Mouse (Mus musculus): ENCODE results near the gene Gm28557. TPM values are rescaled to one million over a fixed set of nuclear protein-coding genes. Genes with fewer than 3 reads are reported as not detected.
"Not testable (repeated sequence)": the region's sequence is repeated elsewhere in the genome, so short reads cannot be mapped to it uniquely, and the experiment has no call there.

Gm28557 gene
- 3.2 and 4.9 TPM in 2 replicates for polyA plus RNA-seq (2014; fragmentation: Nextera tagmentation; extraction: Ambion mirVana)

DNA sequence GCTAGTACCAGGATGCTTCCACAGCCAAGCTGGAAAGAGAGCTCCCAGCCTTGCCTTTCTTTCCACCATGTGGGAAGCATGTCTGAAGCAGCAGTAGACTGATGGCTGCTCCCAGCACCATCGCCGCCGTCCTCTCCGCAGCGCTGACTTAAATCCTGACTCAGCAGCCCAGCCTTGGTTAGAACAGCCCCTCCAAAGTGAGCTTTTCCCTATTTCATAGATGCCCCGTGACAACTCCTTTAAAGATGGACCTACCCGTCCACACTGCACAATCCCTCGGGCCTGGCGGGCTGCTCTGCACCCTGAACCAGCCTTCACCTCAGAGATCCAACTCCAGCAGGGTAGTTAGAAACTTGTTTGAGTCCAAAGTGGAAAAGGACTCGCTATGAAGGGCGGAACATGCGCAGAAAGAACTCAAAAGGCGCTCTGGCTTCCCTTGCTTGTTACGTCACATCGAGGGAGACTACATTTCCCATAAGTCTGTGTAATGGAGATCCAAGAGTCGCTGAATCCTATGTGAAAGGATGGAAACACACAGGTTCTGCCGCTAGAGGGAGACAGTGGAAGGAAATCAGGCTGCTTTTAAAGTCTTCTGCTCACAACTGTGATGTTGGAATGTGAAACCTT, at the start of gene Gm28557:
Gene Gm28557 (minus strand): TSS at position 411 of the 627 bp plus-strand sequence.
- peak; percentile 95 for ATAC-seq (replicated peaks; ENCODE audit: low FRiP score, low TSS enrichment, low read depth)
- 0 out of 2 replicates have a peak, but pooled peaks cover 5% of the 10 kb centered on the region for H3K9me3 ChIP-seq (ENCODE audit: control insufficient read depth, low read length)
- WGBS = 0% methylated on average over 17 of the region's 17 CpGs

DNA sequence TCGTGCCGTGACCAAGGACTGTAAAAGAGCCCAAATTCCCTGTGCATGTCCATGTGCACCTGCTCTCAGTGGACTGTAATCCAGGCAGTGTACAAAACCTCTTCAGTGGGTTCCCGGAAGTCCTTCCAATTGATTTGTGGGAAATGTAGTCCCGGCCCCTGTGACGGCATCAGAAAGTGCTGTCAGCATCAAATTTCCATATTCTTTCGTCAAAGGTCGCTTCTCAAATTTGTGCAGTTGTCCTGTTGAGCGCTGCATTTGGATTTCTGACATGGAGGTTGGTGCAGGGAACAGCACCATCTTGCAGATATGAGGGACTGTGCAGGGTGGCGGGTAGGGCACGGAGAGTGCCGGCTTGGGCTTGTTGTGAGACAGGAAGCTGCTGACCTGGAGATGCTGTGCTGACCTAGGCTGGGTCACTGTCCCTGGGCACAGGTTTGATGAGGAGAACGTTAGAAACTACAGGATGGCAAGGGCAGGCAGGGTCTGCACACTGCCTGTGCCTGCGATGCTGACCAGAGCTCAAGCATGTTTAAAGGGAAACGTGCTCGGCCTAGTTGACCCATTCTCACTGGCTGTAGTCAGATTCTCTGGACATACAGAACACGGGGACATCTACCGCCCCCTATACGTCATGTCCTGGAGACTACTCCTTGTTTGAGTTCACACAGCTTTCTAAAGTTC, 19.8 kb upstream of the Gm28557 start:
- peak; percentile 93 for DNase-seq (ENCODE audit: low spot score)
- ATAC-seq (replicated peaks; ENCODE audit: low FRiP score, low TSS enrichment, low read depth) = peak; percentile 97
- Histone ChIP-seq H3K4me3 (ENCODE audit: low read depth, low read length) (peak overlapping the region; percentile 78), H3K27me3 (replicated peaks; ENCODE audit: control insufficient read depth, insufficient read depth, low read length) (no peaks in the 10 kb centered on the region), H3K9me3 (ENCODE audit: control insufficient read depth, low read length) (no peaks in the 10 kb centered on the region), H3K27ac (ENCODE audit: low read depth) (0 out of 2 replicates have a peak overlapping the region, but pooled peaks have one; percentile 33), H3K36me3 (ENCODE audit: control insufficient read depth, insufficient read depth, low read length) (no peaks in the 10 kb centered on the region), H3K4me1 (replicated peaks; ENCODE audit: control insufficient read depth, insufficient read depth, low read length) (peaks cover 9% of the 10 kb centered on the region; the same call in 1 of the 2 replicates), H3K4me2 (ENCODE audit: low read length) (peak overlapping the region; percentile 73), H3K9ac (ENCODE audit: low read length) (peak overlapping the region; percentile 73)
- 2% methylated on average over 18 of the region's 18 CpGs for WGBS

More for the DNA sequence above, at the start of gene Gm28557:
- no peaks in the 10 kb centered on the region for H3K27me3 ChIP-seq (replicated peaks; ENCODE audit: control insufficient read depth, insufficient read depth, low read length)
- 0 out of 2 replicates have a peak, but pooled peaks cover 9% of the 10 kb centered on the region for H3K36me3 ChIP-seq (ENCODE audit: control insufficient read depth, insufficient read depth, low read length)
- H3K4me2 ChIP-seq (ENCODE audit: low read length) = peak within 1 kb of the TSS; percentile 55
- peak within 1 kb of the TSS; percentile 53 for H3K4me3 ChIP-seq (ENCODE audit: low read depth, low read length)
- peak within 1 kb of the TSS; percentile 82 for H3K27ac ChIP-seq (ENCODE audit: low read depth)
- peak within 1 kb of the TSS; percentile 55 for H3K9ac ChIP-seq (ENCODE audit: low read length)
- H3K4me1 ChIP-seq (replicated peaks; ENCODE audit: control insufficient read depth, insufficient read depth, low read length) = peaks cover 5% of the 10 kb centered on the region; the same call in 1 of the 2 replicates
- peak; percentile 88 for DNase-seq (ENCODE audit: low spot score)

DNA sequence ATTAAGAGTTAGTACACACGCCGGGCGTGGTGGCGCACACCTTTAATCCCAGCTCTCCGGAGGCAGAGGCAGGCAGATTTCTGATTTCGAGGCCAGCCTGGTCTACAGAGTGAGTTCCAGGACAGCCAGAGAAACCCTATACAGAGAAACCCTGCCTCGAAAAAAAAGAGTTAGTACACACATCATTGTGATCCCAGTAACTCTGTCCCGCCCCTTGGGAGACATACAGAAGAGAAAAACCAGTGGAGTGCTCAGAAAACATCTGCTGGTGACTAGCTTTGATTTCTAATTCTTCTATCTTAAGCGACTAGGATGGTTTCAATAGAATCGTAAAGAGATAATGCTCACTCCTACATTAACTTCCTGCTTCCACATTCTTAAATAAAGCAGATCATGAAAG, 19.1 kb upstream of the Gm28557 start:
- not testable (repeated sequence) for ATAC-seq (replicated peaks; ENCODE audit: low FRiP score, low TSS enrichment, low read depth)

DNA sequence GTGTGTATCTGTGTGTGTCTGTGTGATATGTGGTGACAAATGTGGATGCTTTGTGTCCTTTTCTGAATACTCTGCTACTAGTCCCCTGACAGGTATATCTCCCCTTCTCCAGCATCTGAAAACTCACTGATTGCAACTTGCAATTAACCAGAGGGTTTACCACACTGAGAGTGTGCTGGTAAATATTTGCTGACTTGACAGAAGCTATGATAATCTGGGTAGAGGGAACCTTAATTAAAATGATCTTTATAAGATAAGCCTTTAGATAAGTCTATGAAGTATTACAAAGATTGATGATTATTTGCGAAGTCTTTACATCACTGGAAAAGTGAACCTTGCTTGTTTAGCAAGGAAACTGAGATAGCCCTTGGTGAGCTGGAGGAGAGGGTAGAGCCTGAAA, 16.1 kb upstream of the Gm28557 start:
- 83% methylated on average over 1 of the region's 1 CpGs for WGBS

More for the DNA sequence above, 19.1 kb upstream of the Gm28557 start:
- not testable (repeated sequence) for H3K27me3 ChIP-seq (replicated peaks; ENCODE audit: control insufficient read depth, insufficient read depth, low read length); H3K9ac ChIP-seq (ENCODE audit: low read length); H3K27ac ChIP-seq (ENCODE audit: low read depth); H3K4me1 ChIP-seq (replicated peaks; ENCODE audit: control insufficient read depth, insufficient read depth, low read length); H3K9me3 ChIP-seq (ENCODE audit: control insufficient read depth, low read length); DNase-seq (ENCODE audit: low spot score); H3K36me3 ChIP-seq (ENCODE audit: control insufficient read depth, insufficient read depth, low read length); H3K4me3 ChIP-seq (ENCODE audit: low read depth, low read length)
- H3K4me2 ChIP-seq (ENCODE audit: low read length) = peak overlapping the region; percentile 73
- WGBS = 76% methylated on average over 10 of the region's 10 CpGs

DNA sequence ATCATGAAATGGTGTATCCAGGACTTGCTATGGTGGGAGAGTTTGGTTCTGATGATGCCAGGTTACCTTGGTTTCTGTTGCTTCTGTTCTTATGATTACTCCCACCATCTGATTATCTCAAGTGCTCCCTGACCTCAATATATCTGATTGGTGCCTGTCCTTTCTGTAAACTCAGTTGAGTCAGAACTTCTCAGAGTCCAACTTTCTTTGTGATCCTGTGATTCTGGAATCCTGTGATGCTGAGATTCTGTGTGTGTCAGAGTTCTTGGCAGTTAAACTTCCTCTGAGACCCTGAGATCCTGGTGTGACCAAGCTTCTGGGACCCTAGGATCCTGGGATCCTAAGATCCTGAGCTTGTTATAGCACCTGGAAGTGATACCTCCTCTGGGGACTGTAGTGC, 13.0 kb upstream of the Gm28557 start, which contains the start of gene Zfp759:
Gene Zfp759 (plus strand): TSS at position 301 of the 400 bp plus-strand sequence.
- ATAC-seq (replicated peaks; ENCODE audit: low FRiP score, low TSS enrichment, low read depth); H3K27ac ChIP-seq (ENCODE audit: low read depth); DNase-seq (ENCODE audit: low spot score); H3K4me3 ChIP-seq (ENCODE audit: low read depth, low read length); H3K4me1 ChIP-seq (replicated peaks; ENCODE audit: control insufficient read depth, insufficient read depth, low read length); H3K36me3 ChIP-seq (ENCODE audit: control insufficient read depth, insufficient read depth, low read length); H3K27me3 ChIP-seq (replicated peaks; ENCODE audit: control insufficient read depth, insufficient read depth, low read length); H3K9me3 ChIP-seq (ENCODE audit: control insufficient read depth, low read length); H3K9ac ChIP-seq (ENCODE audit: low read length); H3K4me2 ChIP-seq (ENCODE audit: low read length): not testable (repeated sequence)

More for the DNA sequence above, 16.1 kb upstream of the Gm28557 start:
- no peak for DNase-seq (ENCODE audit: low spot score)
- Histone ChIP-seq H3K4me3 (ENCODE audit: low read depth, low read length) (no peak overlapping the region), H3K36me3 (ENCODE audit: control insufficient read depth, insufficient read depth, low read length) (no peaks in the 10 kb centered on the region), H3K27ac (ENCODE audit: low read depth) (no peak overlapping the region), H3K27me3 (replicated peaks; ENCODE audit: control insufficient read depth, insufficient read depth, low read length) (no peaks in the 10 kb centered on the region), H3K4me2 (ENCODE audit: low read length) (no peak overlapping the region), H3K9me3 (ENCODE audit: control insufficient read depth, low read length) (no peaks in the 10 kb centered on the region), H3K4me1 (replicated peaks; ENCODE audit: control insufficient read depth, insufficient read depth, low read length) (peaks cover 9% of the 10 kb centered on the region; the same call in 1 of the 2 replicates), H3K9ac (ENCODE audit: low read length) (no peak overlapping the region)
- ATAC-seq (replicated peaks; ENCODE audit: low FRiP score, low TSS enrichment, low read depth) = no peak

DNA sequence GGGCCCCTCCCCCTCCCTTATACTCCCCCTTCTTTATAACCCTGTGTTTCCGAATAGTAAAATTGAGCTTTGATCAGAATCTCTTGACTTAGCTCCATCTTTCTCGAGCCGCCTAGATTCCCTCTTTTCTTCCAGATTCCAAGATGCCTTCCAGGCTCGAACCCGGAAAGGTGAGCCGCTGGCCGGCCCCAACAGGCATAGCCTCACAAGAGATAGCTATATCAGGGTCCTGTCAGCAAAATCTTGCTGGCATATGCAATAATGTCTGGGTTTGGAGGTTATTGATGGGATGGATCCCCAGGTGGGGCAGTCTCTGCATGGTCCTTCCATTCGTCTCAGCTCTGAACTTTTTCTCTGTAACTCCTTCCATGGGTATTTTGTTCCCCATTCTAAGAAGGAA, 7.8 kb upstream of the Gm28557 start, which contains the start of gene Rslcan18:
Gene Rslcan18 (minus strand): TSS at position 101 of the 400 bp plus-strand sequence.
- not testable (repeated sequence) for H3K4me3 ChIP-seq (ENCODE audit: low read depth, low read length); H3K27ac ChIP-seq (ENCODE audit: low read depth); H3K4me1 ChIP-seq (replicated peaks; ENCODE audit: control insufficient read depth, insufficient read depth, low read length); H3K27me3 ChIP-seq (replicated peaks; ENCODE audit: control insufficient read depth, insufficient read depth, low read length); H3K9ac ChIP-seq (ENCODE audit: low read length); H3K36me3 ChIP-seq (ENCODE audit: control insufficient read depth, insufficient read depth, low read length); DNase-seq (ENCODE audit: low spot score); H3K9me3 ChIP-seq (ENCODE audit: control insufficient read depth, low read length); H3K4me2 ChIP-seq (ENCODE audit: low read length); ATAC-seq (replicated peaks; ENCODE audit: low FRiP score, low TSS enrichment, low read depth)
- 88% methylated on average over 8 of the region's 8 CpGs for WGBS

DNA sequence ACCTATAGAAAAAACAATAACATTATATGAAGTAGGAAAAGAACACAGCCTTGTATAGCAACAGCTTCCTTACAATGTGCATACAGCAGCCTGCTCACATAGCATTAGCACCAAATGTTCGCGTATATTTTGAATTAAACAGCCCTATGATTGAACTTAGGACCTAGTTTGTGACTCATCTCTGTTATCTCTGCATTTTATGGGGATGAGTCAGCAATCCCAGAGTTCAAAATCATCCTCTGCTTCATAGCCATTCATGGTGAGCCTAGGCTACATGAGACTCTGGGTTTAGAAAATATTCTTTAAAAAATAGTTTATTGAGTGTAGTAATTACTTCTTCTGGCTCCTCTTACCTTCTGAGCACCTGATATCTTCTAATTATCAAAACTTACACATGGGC, 4.9 kb upstream of the Gm28557 start:
- Histone ChIP-seq H3K4me3 (ENCODE audit: low read depth, low read length) (no peak overlapping the region), H3K9me3 (ENCODE audit: control insufficient read depth, low read length) (no peaks in the 10 kb centered on the region), H3K36me3 (ENCODE audit: control insufficient read depth, insufficient read depth, low read length) (no peaks in the 10 kb centered on the region), H3K27ac (ENCODE audit: low read depth) (no peak overlapping the region), H3K4me1 (replicated peaks; ENCODE audit: control insufficient read depth, insufficient read depth, low read length) (no peaks in the 10 kb centered on the region), H3K4me2 (ENCODE audit: low read length) (no peak overlapping the region), H3K9ac (ENCODE audit: low read length) (no peak overlapping the region), H3K27me3 (replicated peaks; ENCODE audit: control insufficient read depth, insufficient read depth, low read length) (no peaks in the 10 kb centered on the region)
- WGBS = 98% methylated on average over 2 of the region's 2 CpGs
- no peak for ATAC-seq (replicated peaks; ENCODE audit: low FRiP score, low TSS enrichment, low read depth)
- no peak for DNase-seq (ENCODE audit: low spot score)

DNA sequence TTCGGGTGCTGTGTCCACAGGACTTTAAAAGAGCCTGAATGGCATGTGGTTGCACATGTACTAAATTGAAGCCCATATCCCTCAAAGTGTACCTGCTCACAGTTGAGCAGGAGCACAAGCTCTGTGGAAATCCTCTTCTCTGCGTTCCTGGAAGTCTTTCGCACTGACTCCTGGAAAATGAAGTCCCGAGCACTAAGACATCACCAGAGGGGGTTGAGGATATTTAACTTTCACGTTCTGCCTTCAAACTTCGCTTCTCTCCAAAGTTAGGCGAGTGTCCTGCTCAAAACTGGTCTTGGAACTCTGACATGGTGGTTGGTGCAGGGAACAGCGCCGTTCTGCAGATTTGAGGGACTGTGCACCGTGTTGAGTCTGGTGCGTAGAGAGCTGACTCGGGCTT, 3.7 kb upstream of the Gm28557 start:
- H3K9ac ChIP-seq (ENCODE audit: low read length) = no peak overlapping the region
- no peaks in the 10 kb centered on the region for H3K9me3 ChIP-seq (ENCODE audit: control insufficient read depth, low read length)
- no peaks in the 10 kb centered on the region for H3K27me3 ChIP-seq (replicated peaks; ENCODE audit: control insufficient read depth, insufficient read depth, low read length)
- no peaks in the 10 kb centered on the region for H3K36me3 ChIP-seq (ENCODE audit: control insufficient read depth, insufficient read depth, low read length)
- no peak for DNase-seq (ENCODE audit: low spot score)
- H3K27ac ChIP-seq (ENCODE audit: low read depth) = no peak overlapping the region
- no peak for ATAC-seq (replicated peaks; ENCODE audit: low FRiP score, low TSS enrichment, low read depth)
- H3K4me3 ChIP-seq (ENCODE audit: low read depth, low read length) = no peak overlapping the region
- H3K4me1 ChIP-seq (replicated peaks; ENCODE audit: control insufficient read depth, insufficient read depth, low read length) = peaks cover 5% of the 10 kb centered on the region; the same call in 1 of the 2 replicates
- WGBS = 83% methylated on average over 12 of the region's 12 CpGs
- no peak overlapping the region for H3K4me2 ChIP-seq (ENCODE audit: low read length)

All from intestine, embryonic 14.5 days (tissue).